Mouse (Mus musculus) MEL (cell line): ENCODE results near the gene Gm6525.

Experiments used
- CTCF ChIP-seq, 3 experiments: IDR thresholded peaks in 2 of 3; conservative IDR thresholded peaks in 1 of 3; 2 replicates each; pipeline ENCODE4 v1.5.1; 2011 to 2012; ENCODE audit warnings: low read length in 3 of 3, low read depth in 2 of 3, mild to moderate bottlenecking in 2 of 3, improper control_type of control experiment in 1 of 3, inconsistent platforms in 1 of 3, mixed read lengths in 1 of 3, moderate library complexity in 1 of 3; ENCODE audit not compliant: control insufficient read depth in 1 of 3, insufficient read depth in 1 of 3, poor library complexity in 1 of 3, severe bottlenecking in 1 of 3
- GATA1 ChIP-seq: IDR thresholded peaks from 2 replicates; pipeline ENCODE4 v1.6.1; 2011; ENCODE audit warnings: low read depth, low read length, improper control_type of control experiment
- HCFC1 ChIP-seq: IDR thresholded peaks from 2 replicates; pipeline ENCODE4 v1.6.1; 2012; ENCODE audit warnings: low read depth, mild to moderate bottlenecking, inconsistent platforms, low read length, improper control_type of control experiment, moderate library complexity
- KAT2A ChIP-seq: conservative IDR thresholded peaks from 2 replicates; pipeline ENCODE4 v1.6.1; 2012; ENCODE audit warnings: low read depth, low read length, improper control_type of control experiment, inconsistent platforms
- MAX ChIP-seq: IDR thresholded peaks from 2 replicates; pipeline ENCODE4 v1.6.1; 2011; ENCODE audit warnings: low read length, improper control_type of control experiment
- NELFE ChIP-seq: IDR thresholded peaks from 2 replicates; pipeline ENCODE4 v1.6.1; 2011; ENCODE audit warnings: low read depth, low read length, improper control_type of control experiment
- POLR2A ChIP-seq, 2 experiments: IDR thresholded peaks; 2 replicates each; pipeline ENCODE4 v1.6.1; 2011 to 2012; ENCODE audit warnings: low read length in 2 of 2, mild to moderate bottlenecking in 2 of 2, control low read depth in 1 of 2, improper control_type of control experiment in 1 of 2, low read depth in 1 of 2, moderate library complexity in 1 of 2; ENCODE audit not compliant: control insufficient read depth in 1 of 2, insufficient read depth in 1 of 2, poor library complexity in 1 of 2
- TBP ChIP-seq: IDR thresholded peaks from 2 replicates; pipeline ENCODE4 v1.8.0; 2011; ENCODE audit warnings: low read depth, low read length, improper control_type of control experiment
- ZKSCAN1 ChIP-seq: IDR thresholded peaks from 2 replicates; pipeline ENCODE4 v1.6.1; 2012; ENCODE audit warnings: low read depth, mild to moderate bottlenecking, inconsistent platforms, low read length, improper control_type of control experiment, moderate library complexity

DNA sequence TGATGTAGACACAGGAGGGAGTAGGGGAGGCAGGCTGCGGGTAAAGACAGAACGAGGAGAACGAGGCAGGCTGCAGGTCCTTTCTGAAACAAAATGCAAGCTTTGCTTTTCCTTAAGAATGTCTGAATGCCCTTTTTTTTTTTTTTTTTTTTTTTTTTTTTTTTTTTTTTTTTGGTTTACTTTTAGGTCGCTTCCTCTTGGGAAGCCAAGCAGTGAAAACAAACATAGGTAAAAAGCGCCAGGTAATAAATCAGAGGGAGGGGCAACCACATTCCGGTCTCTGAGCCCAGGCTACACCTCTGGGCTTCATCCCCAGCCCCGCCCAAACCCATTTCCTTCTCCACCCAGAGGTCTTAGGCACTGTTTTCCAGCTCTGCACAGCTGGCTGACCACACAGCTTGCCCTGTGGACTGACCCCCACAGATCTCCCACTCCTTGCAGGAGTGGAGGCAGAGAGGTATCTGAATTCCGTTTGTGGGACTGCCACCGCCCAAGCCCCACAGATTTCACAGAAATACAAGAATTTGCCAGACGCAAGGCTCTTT, 15.8 kb downstream of the Gm6525 start:
- no peak for TF ChIP-seq HCFC1
- TF ChIP-seq GATA1: no peak
- TF ChIP-seq ZKSCAN1: no peak
- TF ChIP-seq NELFE: no peak
- TF ChIP-seq POLR2A (IDR thresholded peaks at IDR 0.05; ENCODE audit: control insufficient read depth in 1 of 2, insufficient read depth in 1 of 2, low read depth in 1 of 2, low read length in 2 of 2, poor library complexity in 1 of 2): no peak
- no peak for TF ChIP-seq CTCF (IDR thresholded peaks at IDR 0.05 in 2 of 3, conservative IDR thresholded peaks at IDR 0.05 in 1 of 3; ENCODE audit: control insufficient read depth in 1 of 3, insufficient read depth in 1 of 3, low read depth in 2 of 3, low read length in 3 of 3, poor library complexity in 1 of 3, severe bottlenecking in 1 of 3)
- TF ChIP-seq KAT2A: no peak
- TF ChIP-seq MAX: no peak
- TF ChIP-seq TBP: no peak
